Mouse (Mus musculus): ENCODE data around the gene Tgif2. TPM values are rescaled to one million over a fixed set of nuclear protein-coding genes. Genes with fewer than 3 reads are reported as not detected.
"Not testable (repeated sequence)": the region's sequence is repeated elsewhere in the genome, so short reads cannot be mapped to it uniquely, and the experiment has no call there.

Gene Tgif2
- 33.3 and 40.0 TPM in 2 replicates for polyA plus RNA-seq (2014; fragmentation: Nextera tagmentation; extraction: Ambion mirVana)

DNA sequence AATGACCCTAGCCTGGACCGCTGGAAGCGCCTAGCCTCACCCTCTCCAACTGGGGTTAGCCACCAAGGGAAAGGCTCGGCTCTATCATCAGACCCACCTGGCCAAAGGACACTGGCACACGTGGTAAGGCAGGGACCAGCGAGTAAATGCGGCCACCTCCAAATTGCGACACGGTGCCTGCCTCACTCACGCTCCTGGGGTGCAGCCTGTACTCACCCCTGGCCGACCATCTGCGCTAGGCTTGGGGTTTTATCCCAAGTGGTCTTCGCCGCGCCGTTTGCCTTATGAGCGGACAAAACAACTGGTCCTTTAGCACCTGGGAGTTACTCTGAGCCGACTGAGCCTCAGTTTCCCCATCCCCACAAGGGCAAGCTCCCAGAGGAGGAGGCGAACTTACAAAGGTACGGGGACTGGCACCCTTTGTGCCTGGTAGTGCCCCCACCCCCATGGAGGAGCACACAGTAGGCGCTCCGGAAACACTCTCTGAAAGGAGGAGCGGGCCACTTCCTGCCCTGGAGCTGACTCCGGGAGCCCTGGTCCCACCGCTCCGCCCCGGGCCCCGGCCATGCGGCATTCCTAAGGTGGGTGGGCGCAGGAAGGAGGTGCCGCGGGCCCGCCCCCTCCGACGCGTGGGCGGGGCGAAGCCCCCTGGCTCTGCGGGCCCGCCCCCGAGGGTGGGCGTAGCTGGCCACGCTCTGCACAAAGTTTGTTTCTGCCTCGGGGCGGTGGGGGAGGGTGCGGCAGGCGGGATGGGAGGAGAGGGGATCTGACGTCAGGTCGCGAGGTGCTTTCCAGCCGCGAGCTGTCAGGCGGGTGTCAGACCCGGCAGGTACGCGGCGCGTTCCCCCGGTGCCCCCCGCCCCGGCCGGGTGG, at the start of gene Tgif2:
Tgif2 (plus strand) TSS at position 689 of the 873 bp plus-strand sequence.
- DNase-seq (ENCODE audit: low spot score), result peak; percentile 93
- ATAC-seq (replicated peaks; ENCODE audit: low FRiP score), result peak; percentile 79
- peaks cover 30% of the 10 kb centered on the region for H3K36me3 ChIP-seq (ENCODE audit: control insufficient read depth, insufficient read depth, low read length)
- H3K4me3 ChIP-seq (ENCODE audit: low read depth, low read length), result peak within 1 kb of the TSS; percentile 94
- H3K4me1 ChIP-seq (replicated peaks; ENCODE audit: control insufficient read depth, insufficient read depth, low read length), result peaks cover 21% of the 10 kb centered on the region
- no peaks in the 10 kb centered on the region for H3K27me3 ChIP-seq (replicated peaks; ENCODE audit: control insufficient read depth, insufficient read depth, low read length)
- H3K27ac ChIP-seq (ENCODE audit: low read depth, low read length), result peak within 1 kb of the TSS; percentile 83
- H3K9ac ChIP-seq (ENCODE audit: low read depth, low read length), result peak within 1 kb of the TSS; percentile 86
- no peaks in the 10 kb centered on the region; the same call in 1 of the 2 replicates for H3K9me3 ChIP-seq (ENCODE audit: control insufficient read depth, low read length)
- 1% methylated on average over 61 of the region's 61 CpGs for WGBS
- peak within 1 kb of the TSS; percentile 97 for H3K4me2 ChIP-seq

DNA sequence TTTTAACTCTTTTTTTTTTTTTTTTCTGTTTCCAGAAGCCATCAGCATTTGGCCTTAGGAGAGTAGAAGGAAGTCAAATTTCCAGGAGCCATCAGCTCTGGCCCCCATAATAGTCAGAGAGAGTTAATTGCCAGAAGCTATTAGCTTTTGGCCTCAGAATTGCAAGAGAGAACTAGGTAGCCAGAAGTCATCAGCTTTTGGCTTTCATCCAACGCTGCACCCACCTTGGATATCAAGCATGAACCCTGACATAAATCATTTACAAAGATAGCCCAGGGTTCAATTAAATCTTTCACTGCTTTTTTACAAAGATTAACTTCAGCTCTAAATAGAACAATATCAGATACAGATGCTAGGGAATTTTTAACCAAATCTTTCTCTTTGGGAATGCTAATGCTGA, 41.3 kb upstream of the Tgif2 start:
- Histone ChIP-seq H3K9ac (ENCODE audit: low read depth, low read length) (no peak overlapping the region), H3K27ac (ENCODE audit: low read depth, low read length) (no peak overlapping the region), H3K4me1 (replicated peaks; ENCODE audit: control insufficient read depth, insufficient read depth, low read length) (0 out of 2 replicates have a peak, but pooled peaks cover 2% of the 10 kb centered on the region), H3K4me2 (no peak overlapping the region), H3K4me3 (ENCODE audit: low read depth, low read length) (no peak overlapping the region), H3K36me3 (ENCODE audit: control insufficient read depth, insufficient read depth, low read length) (no peaks in the 10 kb centered on the region), H3K9me3 (ENCODE audit: control insufficient read depth, low read length) (no peaks in the 10 kb centered on the region; the same call in 1 of the 2 replicates), H3K27me3 (replicated peaks; ENCODE audit: control insufficient read depth, insufficient read depth, low read length) (no peaks in the 10 kb centered on the region)
- DNase-seq (ENCODE audit: low spot score), result peak; percentile 10
- no peak for ATAC-seq (replicated peaks; ENCODE audit: low FRiP score)
- 82% methylated on average over 1 of the region's 1 CpGs for WGBS

DNA sequence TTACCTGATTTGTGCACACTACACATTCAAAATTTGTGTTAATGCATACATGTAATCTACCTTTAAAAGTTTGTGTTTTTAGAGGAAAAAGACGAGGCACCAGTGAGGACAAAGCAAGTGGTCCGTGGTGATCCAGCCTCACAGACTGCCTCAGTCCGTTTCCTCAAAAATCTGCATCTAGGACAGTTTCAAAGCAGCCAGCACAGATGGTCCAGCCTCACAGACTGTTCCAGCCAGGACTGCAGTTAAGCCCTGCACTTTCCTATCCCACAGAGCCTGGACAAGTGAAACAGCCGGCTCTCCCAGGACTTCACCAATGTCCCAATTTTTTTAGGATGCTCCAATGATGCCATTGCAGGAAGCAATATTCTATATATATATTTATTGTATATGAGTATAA, 38.8 kb upstream of the Tgif2 start:
- H3K4me1 ChIP-seq (replicated peaks; ENCODE audit: control insufficient read depth, insufficient read depth, low read length), result 0 out of 2 replicates have a peak, but pooled peaks cover 2% of the 10 kb centered on the region
- no peak overlapping the region for H3K4me3 ChIP-seq (ENCODE audit: low read depth, low read length)
- ATAC-seq (replicated peaks; ENCODE audit: low FRiP score) (no peak), DNase-seq (ENCODE audit: low spot score) (no peak)
- H3K27ac ChIP-seq (ENCODE audit: low read depth, low read length), result no peak overlapping the region
- WGBS, result 73% methylated on average over 4 of the region's 4 CpGs
- no peaks in the 10 kb centered on the region for H3K27me3 ChIP-seq (replicated peaks; ENCODE audit: control insufficient read depth, insufficient read depth, low read length)
- H3K9me3 ChIP-seq (ENCODE audit: control insufficient read depth, low read length), result no peaks in the 10 kb centered on the region; the same call in 1 of the 2 replicates
- H3K9ac ChIP-seq (ENCODE audit: low read depth, low read length), result no peak overlapping the region
- H3K36me3 ChIP-seq (ENCODE audit: control insufficient read depth, insufficient read depth, low read length), result no peaks in the 10 kb centered on the region
- H3K4me2 ChIP-seq, result no peak overlapping the region

DNA sequence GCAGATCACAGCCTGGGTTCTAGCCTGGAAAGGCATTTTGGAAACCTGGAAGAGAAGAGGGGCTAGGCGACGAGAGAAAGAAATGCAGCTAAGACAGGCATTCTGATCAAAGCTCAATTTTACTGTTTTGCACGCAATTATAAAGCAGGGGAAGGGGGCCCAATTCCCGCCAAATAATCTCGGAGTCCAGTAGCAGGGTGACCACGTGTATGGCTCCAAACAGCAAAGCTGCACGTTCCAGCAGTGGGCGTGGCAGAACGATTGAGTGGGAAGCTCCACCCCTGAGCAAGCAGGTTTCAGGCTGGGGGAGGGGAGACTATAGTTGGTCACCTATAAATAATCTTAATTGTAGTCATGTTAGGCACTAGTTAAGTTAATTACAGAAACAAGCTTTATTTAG, 37.7 kb upstream of the Tgif2 start:
- not testable (repeated sequence) for H3K27me3 ChIP-seq (replicated peaks; ENCODE audit: control insufficient read depth, insufficient read depth, low read length); DNase-seq (ENCODE audit: low spot score); H3K27ac ChIP-seq (ENCODE audit: low read depth, low read length); H3K36me3 ChIP-seq (ENCODE audit: control insufficient read depth, insufficient read depth, low read length); ATAC-seq (replicated peaks; ENCODE audit: low FRiP score); H3K4me2 ChIP-seq; H3K4me1 ChIP-seq (replicated peaks; ENCODE audit: control insufficient read depth, insufficient read depth, low read length); H3K9ac ChIP-seq (ENCODE audit: low read depth, low read length); H3K4me3 ChIP-seq (ENCODE audit: low read depth, low read length); H3K9me3 ChIP-seq (ENCODE audit: control insufficient read depth, low read length)
- WGBS, result 40% methylated on average over 9 of the region's 9 CpGs

GRCm38 (mm10) chr2:156803698-156804372, 36.0 kb upstream of the Tgif2 start:
- no peaks in the 10 kb centered on the region for H3K36me3 ChIP-seq (ENCODE audit: control insufficient read depth, insufficient read depth, low read length)
- 45% methylated on average over 4 of the region's 4 CpGs for WGBS
- DNase-seq (ENCODE audit: low spot score) (no peak), ATAC-seq (replicated peaks; ENCODE audit: low FRiP score) (0 out of 2 replicates have a peak, but pooled peaks have one; percentile 34)
- H3K4me3 ChIP-seq (ENCODE audit: low read depth, low read length), result no peak overlapping the region
- no peaks in the 10 kb centered on the region for H3K9me3 ChIP-seq (ENCODE audit: control insufficient read depth, low read length)
- H3K9ac ChIP-seq (ENCODE audit: low read depth, low read length), result no peak overlapping the region
- no peak overlapping the region for H3K27ac ChIP-seq (ENCODE audit: low read depth, low read length)
- H3K4me2 ChIP-seq, result no peak overlapping the region; the same call in 1 of the 2 replicates
- 0 out of 2 replicates have a peak, but pooled peaks cover 2% of the 10 kb centered on the region for H3K4me1 ChIP-seq (replicated peaks; ENCODE audit: control insufficient read depth, insufficient read depth, low read length)
- H3K27me3 ChIP-seq (replicated peaks; ENCODE audit: control insufficient read depth, insufficient read depth, low read length), result no peaks in the 10 kb centered on the region

GRCm38 (mm10) chr2:156804589-156804988, 35.2 kb upstream of the Tgif2 start:
- Histone ChIP-seq H3K4me3 (ENCODE audit: low read depth, low read length) (no peak overlapping the region), H3K36me3 (ENCODE audit: control insufficient read depth, insufficient read depth, low read length) (no peaks in the 10 kb centered on the region), H3K9ac (ENCODE audit: low read depth, low read length) (no peak overlapping the region), H3K27me3 (replicated peaks; ENCODE audit: control insufficient read depth, insufficient read depth, low read length) (no peaks in the 10 kb centered on the region), H3K4me1 (replicated peaks; ENCODE audit: control insufficient read depth, insufficient read depth, low read length) (0 out of 2 replicates have a peak, but pooled peaks cover 2% of the 10 kb centered on the region), H3K27ac (ENCODE audit: low read depth, low read length) (no peak overlapping the region), H3K4me2 (no peak overlapping the region), H3K9me3 (ENCODE audit: control insufficient read depth, low read length) (no peaks in the 10 kb centered on the region)
- no peak for DNase-seq (ENCODE audit: low spot score)
- WGBS, result 93% methylated on average over 4 of the region's 4 CpGs
- ATAC-seq (replicated peaks; ENCODE audit: low FRiP score), result no peak

GRCm38 (mm10) chr2:156806886-156807285, 32.9 kb upstream of the Tgif2 start:
- no peak overlapping the region for H3K4me2 ChIP-seq
- ATAC-seq (replicated peaks; ENCODE audit: low FRiP score) (no peak), DNase-seq (ENCODE audit: low spot score) (no peak)
- WGBS, result 69% methylated on average over 6 of the region's 6 CpGs
- H3K36me3 ChIP-seq (ENCODE audit: control insufficient read depth, insufficient read depth, low read length), result no peaks in the 10 kb centered on the region
- H3K4me1 ChIP-seq (replicated peaks; ENCODE audit: control insufficient read depth, insufficient read depth, low read length), result 0 out of 2 replicates have a peak, but pooled peaks cover 2% of the 10 kb centered on the region
- H3K27ac ChIP-seq (ENCODE audit: low read depth, low read length), result no peak overlapping the region
- no peak overlapping the region for H3K4me3 ChIP-seq (ENCODE audit: low read depth, low read length)
- no peaks in the 10 kb centered on the region for H3K27me3 ChIP-seq (replicated peaks; ENCODE audit: control insufficient read depth, insufficient read depth, low read length)
- H3K9me3 ChIP-seq (ENCODE audit: control insufficient read depth, low read length), result no peaks in the 10 kb centered on the region
- no peak overlapping the region for H3K9ac ChIP-seq (ENCODE audit: low read depth, low read length)

DNA sequence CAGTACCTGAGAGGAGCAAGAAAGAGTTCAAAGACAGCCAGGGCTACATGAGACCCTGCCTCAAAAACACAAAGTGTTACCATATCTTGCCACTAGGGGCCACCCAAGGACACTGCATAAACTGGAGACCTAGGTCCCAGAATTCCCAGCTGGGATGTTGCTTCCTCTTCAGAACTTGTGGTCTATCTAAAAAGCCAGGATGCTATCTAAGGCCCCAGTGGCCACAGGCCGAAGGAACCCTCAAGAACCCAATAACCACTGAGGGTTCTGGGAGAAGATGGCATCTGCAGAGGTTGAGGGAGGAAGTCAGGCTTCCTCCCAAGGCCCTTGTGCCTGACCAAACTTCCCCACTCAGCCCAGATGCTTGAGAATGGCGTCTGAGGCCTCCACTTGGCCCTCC, 30.2 kb upstream of the Tgif2 start:
- WGBS, result 21% methylated on average over 2 of the region's 2 CpGs
- no peak for ATAC-seq (replicated peaks; ENCODE audit: low FRiP score)
- H3K4me1 ChIP-seq (replicated peaks; ENCODE audit: control insufficient read depth, insufficient read depth, low read length), result no peaks in the 10 kb centered on the region
- H3K9me3 ChIP-seq (ENCODE audit: control insufficient read depth, low read length), result no peaks in the 10 kb centered on the region
- no peaks in the 10 kb centered on the region for H3K36me3 ChIP-seq (ENCODE audit: control insufficient read depth, insufficient read depth, low read length)
- DNase-seq (ENCODE audit: low spot score), result no peak
- H3K27ac ChIP-seq (ENCODE audit: low read depth, low read length), result no peak overlapping the region
- no peaks in the 10 kb centered on the region for H3K27me3 ChIP-seq (replicated peaks; ENCODE audit: control insufficient read depth, insufficient read depth, low read length)
- H3K4me3 ChIP-seq (ENCODE audit: low read depth, low read length), result no peak overlapping the region
- no peak overlapping the region for H3K9ac ChIP-seq (ENCODE audit: low read depth, low read length)
- no peak overlapping the region for H3K4me2 ChIP-seq

Data from liver, embryonic 11.5 days (tissue).